Mouse (Mus musculus): ENCODE data around the gene Fgfr2.
"Not testable (repeated sequence)": the region's sequence is repeated elsewhere in the genome, so short reads cannot be mapped to it uniquely, and the experiment has no call there.

The Fgfr2 gene

DNA sequence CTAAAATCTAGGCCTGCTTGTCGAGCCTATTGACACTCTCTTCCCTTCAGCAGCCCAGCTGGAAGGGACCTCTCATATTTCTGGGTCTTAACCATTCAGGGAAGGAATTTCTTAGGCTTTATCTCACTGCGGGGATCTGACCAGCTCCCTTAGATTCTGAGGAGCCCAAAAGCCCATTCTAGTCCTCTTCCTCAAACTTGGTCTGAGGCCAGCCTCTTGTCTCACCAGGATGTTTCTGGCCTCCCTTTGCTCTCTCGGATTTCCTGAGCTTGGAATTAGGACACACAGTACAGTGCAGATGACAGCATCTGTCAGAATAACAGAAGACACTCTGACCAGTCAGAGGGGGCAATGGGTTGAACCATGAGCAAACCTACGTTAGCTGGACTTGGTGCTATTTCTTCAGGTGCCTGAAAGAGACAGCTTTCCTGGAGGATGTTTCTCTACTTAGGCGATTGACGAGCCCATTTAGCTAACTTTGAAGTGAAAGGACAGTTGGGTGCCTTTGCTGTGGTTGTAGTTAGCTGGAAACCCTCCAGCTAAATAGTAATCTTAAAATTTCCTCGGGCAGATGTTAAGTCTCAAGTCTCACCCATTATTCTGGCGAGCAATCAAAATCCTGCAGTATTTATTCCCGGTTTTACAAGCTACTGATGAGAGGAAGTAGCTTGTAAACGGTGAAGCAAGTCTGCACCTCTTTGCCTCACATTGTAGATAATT lies 1711.8 kb downstream of the Fgfr2 start:
- no peak for DNase-seq (ENCODE audit: low spot score)

- peak; percentile 99 for DNase-seq (ENCODE audit: low spot score)
Measured at GRCm38 (mm10) chr7:131410416-131411058, 1712.6 kb downstream of the Fgfr2 start, which contains the start of the genes Ikzf5 and Acadsb. TSS of gene Ikzf5 (minus strand) at chr7:131410521. TSS of gene Acadsb (plus strand) at chr7:131410601.

DNA sequence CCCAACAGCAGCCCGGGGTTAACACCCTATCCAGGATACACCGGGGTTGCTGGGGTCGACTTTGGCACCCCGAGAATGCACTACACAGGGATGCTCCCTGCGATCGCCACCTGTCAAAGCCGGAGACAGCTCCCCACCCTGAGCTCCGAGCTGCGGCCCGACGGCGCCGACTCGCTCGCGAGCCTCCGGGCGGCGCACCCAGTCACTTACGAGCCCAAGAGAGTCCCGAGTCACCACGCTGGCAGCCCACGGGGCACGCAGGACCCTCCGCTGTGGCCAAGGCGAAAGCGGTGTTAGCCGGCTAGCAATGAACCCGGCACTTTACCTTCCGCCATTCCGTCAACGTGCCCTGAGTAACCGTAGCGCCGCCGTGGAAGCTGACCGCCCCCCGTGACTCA lies 1713.2 kb downstream of the Fgfr2 start:
- no peak for DNase-seq (ENCODE audit: low spot score)

- no peak for DNase-seq (ENCODE audit: low spot score)
Measured at GRCm38 (mm10) chr7:131409321-131409987, 1713.7 kb downstream of the Fgfr2 start.

DNA sequence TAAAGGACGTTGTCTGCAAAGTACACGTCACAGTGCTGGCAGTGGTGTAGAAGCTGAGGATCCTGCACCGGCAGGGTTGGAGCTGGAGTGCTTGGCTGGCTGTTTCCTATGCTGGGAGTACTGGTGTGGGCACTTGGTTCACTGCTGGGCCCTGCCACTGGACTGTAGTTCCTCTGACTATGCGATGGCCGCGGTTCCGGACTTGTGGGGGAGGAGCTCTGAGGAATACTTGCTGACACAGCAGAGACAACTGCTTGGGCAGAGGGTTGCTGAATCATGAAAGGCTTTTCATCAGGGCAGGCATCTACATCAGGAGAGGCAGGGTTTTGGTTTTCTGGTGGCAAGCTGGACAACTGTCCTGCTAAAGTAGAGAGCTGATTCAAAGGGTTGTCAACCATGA lies 1731.4 kb downstream of the Fgfr2 start:
- DNase-seq (ENCODE audit: low spot score) = not testable (repeated sequence)

- no peak for DNase-seq (ENCODE audit: low spot score)
Measured at GRCm38 (mm10) chr7:131371880-131372651, 1751.1 kb downstream of the Fgfr2 start.

DNA sequence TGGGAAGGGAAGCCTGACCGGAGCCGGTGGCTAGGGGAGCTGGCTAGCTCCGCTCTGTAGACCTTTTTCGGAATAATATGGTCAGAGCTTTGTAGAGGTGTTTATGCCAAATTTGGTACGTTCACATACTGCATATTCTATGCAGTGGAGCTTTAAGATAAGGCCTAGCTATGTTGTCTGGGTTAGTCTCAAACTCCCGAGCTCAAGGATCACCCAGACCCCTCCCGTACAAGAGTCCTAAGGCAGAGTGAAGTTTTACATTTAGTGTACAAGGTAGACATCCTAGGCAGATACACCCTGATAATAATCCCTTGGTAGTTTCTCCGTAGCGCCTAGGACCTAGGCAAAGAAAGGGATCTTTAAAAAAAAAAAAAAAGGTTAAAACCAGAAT lies 1751.7 kb downstream of the Fgfr2 start:
- no peak for DNase-seq (ENCODE audit: low spot score)

DNA sequence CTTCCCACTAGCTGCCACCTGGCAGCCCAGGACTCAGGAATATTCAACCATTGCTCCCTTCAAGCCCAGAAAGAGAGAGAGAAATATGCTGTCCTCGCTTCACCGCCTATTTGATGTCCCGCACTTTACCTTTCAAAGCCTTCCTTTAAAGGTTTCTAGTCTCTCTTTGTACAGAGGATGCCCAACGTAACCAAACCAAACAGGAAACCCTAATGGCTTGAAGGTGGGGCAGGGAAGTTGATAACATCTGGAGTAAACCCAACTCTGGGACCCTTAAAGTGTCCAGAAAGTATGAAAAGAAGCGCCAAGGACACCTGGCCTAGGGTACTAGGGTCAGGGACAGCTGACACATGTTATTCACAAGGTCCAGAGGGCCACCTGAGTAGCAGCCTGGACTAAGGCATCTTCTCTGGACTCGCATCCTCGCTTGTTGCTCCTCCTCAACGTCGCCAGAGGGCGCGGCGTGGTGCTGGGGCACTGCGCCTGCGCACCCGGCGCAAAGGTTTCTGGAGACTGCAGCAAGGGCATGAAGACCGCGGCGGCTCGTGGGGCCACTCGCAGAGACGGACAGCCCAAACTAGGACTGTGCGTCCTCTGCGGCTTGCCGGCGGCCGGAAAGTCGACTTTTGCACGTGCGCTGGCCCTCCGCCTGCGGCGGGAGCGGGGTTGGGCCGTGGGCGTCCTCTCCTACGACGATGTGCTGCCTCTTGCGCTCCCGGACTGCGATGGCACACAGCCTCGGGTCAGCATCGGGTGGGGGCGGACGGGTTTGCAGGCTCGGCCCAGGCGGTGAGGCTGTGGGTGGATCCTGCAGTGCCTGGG lies 1752.3 kb downstream of the Fgfr2 start, which contains the start of gene Pstk:
Pstk (plus strand) TSS at position 494 of the 822 bp plus-strand sequence.
- peak; percentile 78 for DNase-seq (ENCODE audit: low spot score)

DNA sequence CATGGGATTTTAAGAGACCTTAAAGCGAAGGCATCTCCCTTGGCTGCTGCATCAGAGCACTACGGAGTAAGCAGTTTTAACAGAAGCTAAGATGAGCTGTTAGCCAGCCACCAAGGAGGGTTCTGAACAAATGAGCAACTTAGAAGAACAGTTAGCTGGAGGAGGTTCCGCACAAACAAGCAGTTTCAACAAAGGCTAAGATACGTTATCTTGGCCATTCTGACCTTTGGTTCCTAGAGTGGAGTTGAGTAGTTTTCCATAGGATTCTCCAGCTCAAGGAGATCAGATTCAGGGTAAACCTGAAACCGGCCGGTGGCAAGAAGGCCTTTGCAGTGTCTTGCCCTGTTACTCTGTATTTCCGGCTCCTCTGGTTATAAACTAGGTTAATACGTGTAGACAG lies 1759.0 kb downstream of the Fgfr2 start:
- no peak for DNase-seq (ENCODE audit: low spot score)

GRCm38 (mm10) chr7:131362615-131363300 lies 1760.4 kb downstream of the Fgfr2 start, which contains the start of gene 2310057M21Rik:
TSS of gene 2310057M21Rik (minus strand) at chr7:131362759.
- peak; percentile 78 for DNase-seq (ENCODE audit: low spot score)

DNA sequence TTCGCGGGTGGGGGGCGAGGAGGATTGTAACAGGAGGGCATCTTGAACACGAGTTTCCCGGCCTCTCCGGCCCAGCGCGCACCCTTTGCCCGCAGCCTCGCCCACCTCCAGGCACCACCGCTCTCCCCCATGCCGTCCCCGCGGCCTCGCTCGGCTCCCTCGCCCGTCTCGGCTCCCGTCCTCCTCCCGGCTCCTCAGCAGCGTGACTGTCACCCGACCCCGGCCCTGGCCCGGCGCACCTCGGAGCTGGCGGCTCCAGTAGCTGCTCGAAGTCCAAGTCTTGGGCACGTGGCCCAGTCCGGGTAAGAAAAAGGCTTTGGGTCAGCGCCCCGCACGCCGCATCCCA lies 1760.9 kb downstream of the Fgfr2 start:
- no peak for DNase-seq (ENCODE audit: low spot score)

DNA sequence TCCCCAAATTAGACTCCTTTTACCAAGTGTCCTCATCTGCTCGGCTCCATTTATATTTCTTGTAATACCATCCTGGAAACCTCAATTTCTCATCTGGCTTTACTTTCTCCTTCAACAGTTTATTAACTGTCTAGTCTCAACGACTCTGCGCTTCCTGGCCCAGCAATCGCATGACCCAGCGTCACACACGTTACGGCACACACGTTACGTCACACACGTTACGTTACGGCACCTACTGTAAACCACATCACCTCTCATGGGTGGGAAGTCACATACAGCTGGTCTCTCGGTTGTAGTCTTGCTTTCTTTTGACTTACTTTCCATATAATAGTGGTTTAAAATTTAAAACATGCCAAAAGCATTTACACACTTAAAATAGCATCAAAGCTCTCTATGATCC lies 1767.0 kb downstream of the Fgfr2 start:
- no peak for DNase-seq (ENCODE audit: low spot score)

DNA sequence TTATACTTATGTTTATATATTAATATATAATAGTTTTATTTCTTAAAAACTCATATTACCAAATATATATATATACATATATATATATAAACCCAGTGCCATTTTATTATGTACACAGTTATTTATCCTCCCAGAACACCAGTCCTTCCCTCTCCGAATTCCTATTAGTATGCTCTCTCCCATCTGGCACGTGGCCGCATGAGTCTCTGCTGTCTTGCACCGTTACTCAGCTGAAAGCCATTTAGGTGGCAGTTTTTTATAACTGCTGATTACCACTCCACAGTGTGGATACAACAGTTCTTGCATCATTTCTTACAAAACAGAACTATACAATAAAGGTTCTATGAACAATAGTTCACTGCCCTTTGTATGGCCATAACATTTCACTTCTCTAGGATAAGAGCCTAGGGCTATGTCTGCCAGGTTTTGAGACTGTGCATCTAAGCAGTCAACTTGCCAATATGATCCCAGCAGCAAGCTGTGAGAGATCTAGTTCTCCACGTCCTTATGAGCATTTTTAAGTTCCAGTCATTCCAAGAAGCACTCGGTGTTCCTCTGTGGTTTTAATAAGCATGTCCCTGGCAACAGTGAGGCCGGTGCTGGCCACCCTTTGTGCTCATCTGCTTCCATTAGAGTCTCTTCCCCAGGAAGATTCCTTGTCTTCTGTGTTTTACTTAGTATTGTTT lies 1777.2 kb downstream of the Fgfr2 start:
- DNase-seq (ENCODE audit: low spot score) = no peak

- DNase-seq (ENCODE audit: low spot score) = no peak
Measured at GRCm38 (mm10) chr7:131337502-131338068, 1785.6 kb downstream of the Fgfr2 start.

- no peak for DNase-seq (ENCODE audit: low spot score)
Measured at GRCm38 (mm10) chr7:131333564-131333963, 1789.6 kb downstream of the Fgfr2 start, which contains the start of gene Fam24a. TSS of gene Fam24a (plus strand) at chr7:131333864.

- no peak for DNase-seq (ENCODE audit: low spot score)
Measured at GRCm38 (mm10) chr7:131331688-131332087, 1791.5 kb downstream of the Fgfr2 start.

DNA sequence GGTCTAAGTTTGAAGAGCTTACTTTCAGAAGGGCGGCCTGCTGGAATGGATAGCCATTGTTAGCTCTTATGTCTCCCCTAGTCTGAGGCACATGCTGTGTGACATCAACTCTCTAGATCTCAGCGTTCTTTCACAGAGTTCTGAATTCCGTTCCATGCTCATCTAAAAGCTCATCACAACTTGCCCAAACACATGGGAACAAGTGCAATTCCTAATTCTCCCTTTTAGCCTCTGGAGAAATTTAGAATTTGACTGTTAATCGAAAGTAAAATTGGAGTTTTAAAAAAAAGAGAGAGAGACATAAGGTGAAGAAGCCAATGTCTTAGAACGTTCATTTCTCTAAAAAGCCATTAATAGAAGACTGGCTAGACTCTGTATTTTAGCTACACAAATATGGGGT lies 1793.7 kb downstream of the Fgfr2 start, which contains the start of gene Fam24b:
Fam24b (minus strand) TSS at position 101 of the 400 bp plus-strand sequence.
- no peak for DNase-seq (ENCODE audit: low spot score)

DNA sequence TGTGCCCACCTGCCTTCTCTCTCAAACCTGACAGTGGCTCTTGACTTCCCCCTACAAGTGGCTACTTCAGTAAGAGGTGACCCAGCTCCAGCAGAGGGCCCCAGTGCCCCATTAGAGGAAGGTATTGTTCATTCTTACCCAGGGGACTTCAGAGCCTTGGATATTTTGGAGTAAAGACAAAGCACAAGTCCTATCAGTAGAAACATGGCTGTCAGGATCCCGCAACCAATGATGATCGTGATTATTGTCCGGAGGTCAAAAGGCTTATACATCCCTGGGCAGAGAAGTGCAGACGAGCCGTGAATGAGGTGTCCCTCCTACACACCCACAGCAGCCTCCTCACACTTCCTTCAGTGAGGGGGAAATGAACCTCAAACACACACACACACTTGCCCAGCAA lies 1796.1 kb downstream of the Fgfr2 start:
- DNase-seq (ENCODE audit: low spot score) = no peak

GRCm38 (mm10) chr7:131322192-131322591 lies 1801.0 kb downstream of the Fgfr2 start, which contains the start of gene Cuzd1:
TSS of gene Cuzd1 (minus strand) at chr7:131322292.
- DNase-seq (ENCODE audit: low spot score) = no peak

All from spleen, adult 12 weeks (tissue).